Mouse (Mus musculus) MEL (cell line): ENCODE measurements around the gene Rdh16f2.

Experiments
- CHD2 ChIP-seq: IDR thresholded peaks from 2 replicates; pipeline ENCODE4 v1.6.1; 2011; ENCODE audit warnings: low read length, improper control_type of control experiment
- CTCF ChIP-seq, 3 experiments: IDR thresholded peaks in 2 of 3; conservative IDR thresholded peaks in 1 of 3; 2 replicates each; pipeline ENCODE4 v1.5.1; 2011 to 2012; ENCODE audit warnings: low read length in 3 of 3, low read depth in 2 of 3, mild to moderate bottlenecking in 2 of 3, improper control_type of control experiment in 1 of 3, inconsistent platforms in 1 of 3, mixed read lengths in 1 of 3, moderate library complexity in 1 of 3; ENCODE audit not compliant: control insufficient read depth in 1 of 3, insufficient read depth in 1 of 3, poor library complexity in 1 of 3, severe bottlenecking in 1 of 3
- GATA1 ChIP-seq: IDR thresholded peaks from 2 replicates; pipeline ENCODE4 v1.6.1; 2011; ENCODE audit warnings: low read depth, low read length, improper control_type of control experiment
- POLR2A ChIP-seq, 2 experiments: IDR thresholded peaks; 2 replicates each; pipeline ENCODE4 v1.6.1; 2011 to 2012; ENCODE audit warnings: low read length in 2 of 2, mild to moderate bottlenecking in 2 of 2, control low read depth in 1 of 2, improper control_type of control experiment in 1 of 2, low read depth in 1 of 2, moderate library complexity in 1 of 2; ENCODE audit not compliant: control insufficient read depth in 1 of 2, insufficient read depth in 1 of 2, poor library complexity in 1 of 2
- TCF12 ChIP-seq: IDR thresholded peaks from 2 replicates; pipeline ENCODE4 v1.6.1; 2014; ENCODE audit warnings: low read depth, mild to moderate bottlenecking, inconsistent platforms, low read length, improper control_type of control experiment, moderate library complexity
- USF2 ChIP-seq, 2 experiments: IDR thresholded peaks; 2 replicates each; pipeline ENCODE4 v1.6.1; 2011 to 2012; ENCODE audit warnings: improper control_type of control experiment in 2 of 2, low read length in 2 of 2, borderline replicate concordance in 1 of 2, inconsistent platforms in 1 of 2, low read depth in 1 of 2, mild to moderate bottlenecking in 1 of 2; ENCODE audit not compliant: insufficient read depth in 1 of 2
- ZMIZ1 ChIP-seq: IDR thresholded peaks from 2 replicates; pipeline ENCODE4 v1.6.1; 2012; ENCODE audit warnings: low read depth, mild to moderate bottlenecking, inconsistent platforms, low read length, improper control_type of control experiment, moderate library complexity
- ZNF384 ChIP-seq: IDR thresholded peaks from 2 replicates; pipeline ENCODE4 v1.6.1; 2012; ENCODE audit warnings: low read depth, mild to moderate bottlenecking, inconsistent platforms, low read length, improper control_type of control experiment

GRCm38 (mm10) chr10:127899783-127900182, 33.5 kb downstream of the Rdh16f2 start:
- TF ChIP-seq CTCF (IDR thresholded peaks at IDR 0.05 in 2 of 3, conservative IDR thresholded peaks at IDR 0.05 in 1 of 3; ENCODE audit: control insufficient read depth in 1 of 3, insufficient read depth in 1 of 3, low read depth in 2 of 3, low read length in 3 of 3, poor library complexity in 1 of 3, severe bottlenecking in 1 of 3) (no peak), ZMIZ1 (no peak), USF2 (IDR thresholded peaks at IDR 0.05; ENCODE audit: borderline replicate concordance in 1 of 2, insufficient read depth in 1 of 2, low read depth in 1 of 2, low read length in 2 of 2) (no peak), POLR2A (IDR thresholded peaks at IDR 0.05; ENCODE audit: control insufficient read depth in 1 of 2, insufficient read depth in 1 of 2, low read depth in 1 of 2, low read length in 2 of 2, poor library complexity in 1 of 2) (no peak), CHD2 (no peak), TCF12 (no peak), GATA1 (no peak), ZNF384 (no peak)
